Mouse (Mus musculus): Measurements from ENCODE around the gene Wwox. TPM values are rescaled to one million over a fixed set of nuclear protein-coding genes. Genes with fewer than 3 reads are reported as not detected.
A peak's percentile ranks its signal among the peaks of the same experiment; 100 is the strongest.

The Wwox gene
- polyA plus RNA-seq, 1 experiment, result 17.3 TPM

DNA sequence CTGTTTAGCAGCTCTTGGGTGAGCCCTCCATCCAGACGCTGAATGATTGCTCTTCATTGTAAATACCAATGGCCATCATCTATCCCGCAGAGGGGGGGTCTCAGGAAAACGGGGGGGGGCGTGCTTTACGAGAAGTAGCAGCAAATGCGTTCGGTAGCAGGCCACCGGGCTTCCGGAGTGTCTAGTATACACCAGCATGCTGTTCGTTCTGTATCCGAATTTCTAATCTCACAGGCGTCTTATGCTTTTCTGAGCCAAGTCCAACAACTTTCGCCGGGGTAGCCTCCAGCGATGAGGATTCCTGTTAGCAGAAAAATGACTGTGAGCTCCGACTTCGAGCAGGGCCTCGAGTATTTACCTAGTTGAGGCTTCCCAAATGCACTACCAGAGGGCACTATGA lies 719.8 kb downstream of the Wwox start:
- H3K27ac ChIP-seq (ENCODE audit: insufficient read depth, low read length), result peak overlapping the region; percentile 25; the same call in 1 of the 2 replicates

DNA sequence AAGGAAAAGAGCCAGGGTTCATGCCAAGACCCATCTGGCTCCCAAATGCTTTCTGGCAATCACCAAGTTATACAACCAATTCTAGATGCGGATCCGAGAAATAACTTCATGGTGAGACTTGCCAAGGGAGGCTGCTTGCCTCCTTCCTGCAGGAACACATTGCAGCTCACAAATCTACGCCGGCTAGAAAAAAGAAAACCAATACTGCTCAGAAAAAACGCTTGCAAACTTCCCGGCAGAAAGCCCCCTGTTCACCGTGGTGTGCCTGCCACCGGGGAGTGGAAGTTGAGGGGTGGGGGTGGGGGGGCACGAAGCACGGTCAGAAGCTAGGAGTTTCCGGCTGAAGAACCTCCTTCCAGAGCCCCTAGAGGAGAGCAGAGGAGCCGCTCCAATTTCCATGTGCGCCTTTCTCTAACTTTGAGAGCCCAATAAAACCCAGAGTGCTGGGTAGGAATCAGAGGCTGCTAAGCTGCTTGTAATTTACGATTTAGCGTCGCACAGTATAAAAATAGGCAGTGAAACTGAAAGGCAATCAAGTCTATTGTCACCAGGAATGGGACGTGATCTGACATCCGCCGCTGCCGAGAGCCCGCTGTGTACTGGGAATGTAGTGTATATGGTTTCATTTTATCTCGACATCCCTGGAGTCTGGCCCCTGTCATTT lies 720.4 kb downstream of the Wwox start:
- peaks cover 5% of the 10 kb centered on the region for H3K4me1 ChIP-seq (ENCODE audit: control insufficient read depth, insufficient read depth, low read length)
- H3K27ac ChIP-seq (ENCODE audit: insufficient read depth, low read length), result no peak overlapping the region
- H3K4me3 ChIP-seq (ENCODE audit: insufficient read depth, low read length), result peak overlapping the region; percentile 25
- TF ChIP-seq POLR2A (IDR thresholded peaks at IDR 0.05; ENCODE audit: extremely low read depth, insufficient read depth, low read length), result no peak
- TF ChIP-seq CTCF (IDR thresholded peaks at IDR 0.05; ENCODE audit: extremely low read depth, insufficient read depth, low read length), result peak; percentile 14; the same call in 1 of the 2 replicates

More for the DNA sequence above, 719.8 kb downstream of the Wwox start:
- TF ChIP-seq POLR2A (IDR thresholded peaks at IDR 0.05; ENCODE audit: extremely low read depth, insufficient read depth, low read length), result no peak
- TF ChIP-seq CTCF (IDR thresholded peaks at IDR 0.05; ENCODE audit: extremely low read depth, insufficient read depth, low read length), result no peak
- Histone ChIP-seq H3K4me3 (ENCODE audit: insufficient read depth, low read length) (peak overlapping the region; percentile 10), H3K4me1 (ENCODE audit: control insufficient read depth, insufficient read depth, low read length) (peaks cover 5% of the 10 kb centered on the region)

DNA sequence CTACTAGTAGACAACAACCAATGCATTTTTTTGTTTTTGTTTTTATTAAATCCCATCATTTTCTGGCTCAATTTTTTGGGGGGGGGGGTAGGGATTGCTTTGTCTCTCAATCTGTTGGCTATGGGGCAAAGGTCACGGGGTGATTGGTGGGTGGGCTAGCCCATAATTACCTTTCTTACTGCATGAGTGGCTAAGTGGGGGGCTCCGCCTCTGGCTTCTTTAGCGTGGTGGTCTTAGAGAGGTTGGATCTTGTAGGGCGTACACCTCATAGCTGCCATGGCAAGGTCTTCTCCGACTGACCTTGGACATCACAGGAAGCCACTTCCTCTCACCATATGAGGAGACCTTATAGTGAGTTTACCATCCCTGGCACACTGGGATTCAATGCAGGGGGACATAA lies 721.0 kb downstream of the Wwox start:
- no peak for TF ChIP-seq POLR2A (IDR thresholded peaks at IDR 0.05; ENCODE audit: extremely low read depth, insufficient read depth, low read length)
- no peak for TF ChIP-seq CTCF (IDR thresholded peaks at IDR 0.05; ENCODE audit: extremely low read depth, insufficient read depth, low read length)
- no peak overlapping the region for H3K27ac ChIP-seq (ENCODE audit: insufficient read depth, low read length)
- H3K4me1 ChIP-seq (ENCODE audit: control insufficient read depth, insufficient read depth, low read length), result peaks cover 5% of the 10 kb centered on the region
- peak overlapping the region; percentile 25 for H3K4me3 ChIP-seq (ENCODE audit: insufficient read depth, low read length)

DNA sequence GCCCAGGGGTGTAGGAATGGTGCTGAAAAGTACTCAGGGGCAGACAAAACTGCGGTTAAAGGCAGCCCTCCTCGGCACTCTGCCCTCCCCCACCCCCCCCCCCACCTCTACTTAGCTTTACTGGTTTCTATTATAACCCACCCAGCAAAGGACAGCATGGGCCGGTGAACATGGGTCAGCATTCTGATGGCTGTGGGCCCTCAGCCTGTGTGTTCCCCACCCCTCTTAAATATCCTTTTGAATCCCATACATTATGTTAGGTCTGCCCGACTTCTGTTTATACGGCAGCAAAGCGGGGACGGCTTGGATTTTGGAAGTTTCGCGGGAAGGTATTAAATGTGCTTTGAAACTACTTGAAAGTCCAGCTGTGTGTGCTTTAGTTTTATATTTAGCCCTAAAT lies 722.1 kb downstream of the Wwox start:
- Histone ChIP-seq H3K27ac (ENCODE audit: insufficient read depth, low read length) (no peak overlapping the region), H3K4me3 (ENCODE audit: insufficient read depth, low read length) (no peak overlapping the region), H3K4me1 (ENCODE audit: control insufficient read depth, insufficient read depth, low read length) (peaks cover 5% of the 10 kb centered on the region)
- TF ChIP-seq CTCF (IDR thresholded peaks at IDR 0.05; ENCODE audit: extremely low read depth, insufficient read depth, low read length) (no peak), POLR2A (IDR thresholded peaks at IDR 0.05; ENCODE audit: extremely low read depth, insufficient read depth, low read length) (no peak)

DNA sequence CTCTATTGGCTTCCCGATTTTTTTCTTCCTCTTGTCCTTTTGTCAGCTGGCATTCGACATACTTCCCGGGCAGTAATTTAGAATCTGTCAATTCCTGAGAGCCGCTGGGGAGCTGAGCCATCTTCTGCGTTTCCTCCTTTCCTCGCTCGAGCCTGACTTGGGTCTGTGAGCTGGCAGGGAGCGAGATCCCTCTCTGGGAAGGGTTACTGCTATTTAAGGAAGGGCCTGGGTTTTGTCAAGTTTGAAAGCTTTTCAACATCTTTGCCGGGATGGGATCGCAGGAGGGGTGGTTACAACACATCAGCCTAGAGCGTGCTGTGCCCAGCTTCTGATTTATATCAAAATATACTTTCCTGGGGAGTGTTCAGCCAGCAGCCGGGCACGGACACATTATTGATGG lies 725.4 kb downstream of the Wwox start:
- H3K4me3 ChIP-seq (ENCODE audit: insufficient read depth, low read length), result no peak overlapping the region
- TF ChIP-seq POLR2A (IDR thresholded peaks at IDR 0.05; ENCODE audit: extremely low read depth, insufficient read depth, low read length) (no peak), CTCF (IDR thresholded peaks at IDR 0.05; ENCODE audit: extremely low read depth, insufficient read depth, low read length) (no peak)
- no peak overlapping the region for H3K27ac ChIP-seq (ENCODE audit: insufficient read depth, low read length)
- no peaks in the 10 kb centered on the region for H3K4me1 ChIP-seq (ENCODE audit: control insufficient read depth, insufficient read depth, low read length)

DNA sequence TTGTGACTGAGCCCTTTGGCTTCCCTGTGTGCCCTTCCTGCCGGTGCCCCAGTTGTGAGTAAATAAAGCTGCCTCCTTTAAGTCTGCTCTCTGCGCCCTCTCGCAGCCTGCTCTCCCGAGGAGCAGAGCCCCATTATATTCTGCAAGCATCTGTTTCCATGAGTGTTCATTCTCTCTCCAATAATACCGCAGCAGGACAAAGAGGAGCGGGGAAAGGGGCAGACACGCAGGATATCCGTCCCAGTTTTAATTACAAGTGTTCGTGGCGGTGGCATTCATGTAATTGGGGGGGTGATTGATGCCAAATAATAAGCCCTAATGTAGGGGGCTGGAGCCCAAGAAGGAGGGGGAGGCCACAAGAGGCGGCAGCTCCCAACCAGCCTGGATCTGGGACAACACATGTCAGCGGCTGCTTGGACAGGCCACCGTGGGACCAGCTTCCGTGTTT lies 734.2 kb downstream of the Wwox start:
- TF ChIP-seq POLR2A (IDR thresholded peaks at IDR 0.05; ENCODE audit: extremely low read depth, insufficient read depth, low read length), result no peak
- TF ChIP-seq CTCF (IDR thresholded peaks at IDR 0.05; ENCODE audit: extremely low read depth, insufficient read depth, low read length), result no peak
- H3K4me3 ChIP-seq (ENCODE audit: insufficient read depth, low read length), result no peak overlapping the region
- no peak overlapping the region for H3K27ac ChIP-seq (ENCODE audit: insufficient read depth, low read length)
- H3K4me1 ChIP-seq (ENCODE audit: control insufficient read depth, insufficient read depth, low read length), result no peaks in the 10 kb centered on the region

DNA sequence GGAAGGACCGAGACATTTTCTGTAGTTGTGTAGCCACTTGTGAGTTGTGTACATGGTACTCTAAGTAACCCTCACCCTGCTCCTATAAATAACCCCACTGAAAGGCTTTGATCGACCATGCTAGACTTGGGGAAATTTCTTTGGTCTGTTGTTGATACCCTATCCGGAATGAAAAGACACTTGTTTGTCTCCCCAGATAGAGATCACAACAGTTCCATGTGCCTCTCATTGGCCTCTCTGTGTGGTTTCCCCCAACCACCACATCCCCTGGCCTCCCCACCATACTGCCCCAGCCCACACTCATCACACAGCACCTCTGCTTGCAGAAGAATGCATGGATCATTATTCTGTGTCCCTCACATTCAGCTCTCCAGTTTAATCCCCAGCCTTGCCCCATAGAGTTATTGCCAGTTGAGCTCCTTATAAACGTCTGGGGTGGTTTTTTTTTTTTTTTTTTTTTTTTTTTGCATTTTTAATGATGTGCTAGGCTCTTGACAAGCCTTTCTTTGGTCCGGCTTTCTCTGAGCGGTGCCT lies 746.0 kb downstream of the Wwox start:
- no peaks in the 10 kb centered on the region for H3K4me1 ChIP-seq (ENCODE audit: control insufficient read depth, insufficient read depth, low read length)
- TF ChIP-seq CTCF (IDR thresholded peaks at IDR 0.05; ENCODE audit: extremely low read depth, insufficient read depth, low read length) (no peak), POLR2A (IDR thresholded peaks at IDR 0.05; ENCODE audit: extremely low read depth, insufficient read depth, low read length) (no peak)
- H3K27ac ChIP-seq (ENCODE audit: insufficient read depth, low read length), result no peak overlapping the region
- H3K4me3 ChIP-seq (ENCODE audit: insufficient read depth, low read length), result no peak overlapping the region

DNA sequence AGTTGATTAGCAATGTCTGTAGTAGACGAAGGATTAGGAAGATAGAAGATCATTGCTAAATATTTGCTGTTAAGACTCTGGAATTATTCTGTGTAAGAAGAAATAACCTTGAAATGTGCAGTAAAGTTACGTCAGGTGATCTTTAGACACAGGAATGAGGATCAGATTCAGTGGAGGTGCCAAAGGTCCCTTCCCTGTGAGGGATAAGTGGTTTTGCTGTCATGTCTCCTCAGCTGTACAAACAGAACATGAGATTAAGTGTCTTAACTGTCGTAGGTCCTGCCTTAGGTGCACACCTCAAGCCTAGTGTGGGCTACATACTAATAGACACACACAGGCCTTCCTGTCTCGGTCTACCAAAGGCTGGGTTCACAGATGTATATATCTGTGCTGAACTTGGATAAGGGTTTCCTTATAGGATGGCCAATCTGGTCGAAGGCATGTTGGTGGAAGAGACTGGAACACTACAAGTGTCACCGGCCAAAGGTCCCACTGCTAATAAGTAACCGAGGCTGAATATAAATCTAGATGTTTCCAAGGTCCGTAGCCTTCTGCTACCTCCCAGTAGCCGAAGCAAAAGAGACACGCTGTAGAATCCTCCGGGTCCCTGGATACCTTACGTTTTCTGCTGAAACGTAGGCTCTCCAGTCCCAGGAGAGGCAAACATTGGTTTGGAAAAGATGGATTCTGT lies 746.8 kb downstream of the Wwox start:
- H3K4me3 ChIP-seq (ENCODE audit: insufficient read depth, low read length), result no peak overlapping the region
- no peaks in the 10 kb centered on the region for H3K4me1 ChIP-seq (ENCODE audit: control insufficient read depth, insufficient read depth, low read length)
- no peak for TF ChIP-seq POLR2A (IDR thresholded peaks at IDR 0.05; ENCODE audit: extremely low read depth, insufficient read depth, low read length)
- no peak for TF ChIP-seq CTCF (IDR thresholded peaks at IDR 0.05; ENCODE audit: extremely low read depth, insufficient read depth, low read length)
- no peak overlapping the region for H3K27ac ChIP-seq (ENCODE audit: insufficient read depth, low read length)

DNA sequence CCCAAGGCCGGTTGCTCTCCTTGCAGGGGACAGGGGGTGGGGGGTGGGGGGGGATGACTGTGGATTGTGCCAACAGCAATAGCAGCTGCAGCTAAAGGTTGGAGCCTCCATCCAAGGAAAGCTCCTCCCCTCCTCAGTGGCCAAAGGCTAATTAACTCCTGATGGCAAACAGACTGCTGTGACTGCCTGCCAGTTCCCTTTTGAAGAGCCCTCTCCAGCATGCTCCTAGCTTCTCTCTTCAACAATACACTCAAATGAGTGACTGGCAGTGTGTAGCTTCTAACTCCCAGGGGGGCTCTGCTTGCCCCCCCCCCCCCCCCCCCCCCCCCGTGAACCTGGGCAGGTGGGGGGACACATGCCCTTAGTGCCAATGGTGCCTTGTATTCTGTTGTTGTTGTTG lies 747.4 kb downstream of the Wwox start:
- Histone ChIP-seq H3K4me3 (ENCODE audit: insufficient read depth, low read length) (no peak overlapping the region), H3K27ac (ENCODE audit: insufficient read depth, low read length) (no peak overlapping the region), H3K4me1 (ENCODE audit: control insufficient read depth, insufficient read depth, low read length) (no peaks in the 10 kb centered on the region)
- no peak for TF ChIP-seq POLR2A (IDR thresholded peaks at IDR 0.05; ENCODE audit: extremely low read depth, insufficient read depth, low read length)
- TF ChIP-seq CTCF (IDR thresholded peaks at IDR 0.05; ENCODE audit: extremely low read depth, insufficient read depth, low read length), result no peak

DNA sequence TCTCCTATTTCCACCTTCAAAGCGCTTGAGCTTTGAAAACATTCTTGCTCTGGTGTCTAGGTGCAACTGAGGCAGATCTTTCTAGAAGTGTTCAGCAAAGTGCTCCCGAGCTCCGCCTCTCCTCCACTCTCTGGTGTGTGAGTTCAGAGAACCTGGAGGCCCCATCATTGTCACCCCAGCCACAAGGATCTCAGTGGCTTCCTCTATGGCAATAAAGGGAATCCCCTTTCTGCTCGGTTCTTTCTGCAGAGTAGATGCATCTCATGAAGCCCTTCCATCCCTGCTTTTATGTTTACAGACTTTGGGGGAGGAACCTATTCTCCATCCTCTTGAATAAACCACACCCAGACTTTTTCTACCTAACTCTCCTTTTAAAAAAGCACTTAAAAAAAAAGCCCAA lies 749.0 kb downstream of the Wwox start:
- TF ChIP-seq POLR2A (IDR thresholded peaks at IDR 0.05; ENCODE audit: extremely low read depth, insufficient read depth, low read length) (no peak), CTCF (IDR thresholded peaks at IDR 0.05; ENCODE audit: extremely low read depth, insufficient read depth, low read length) (no peak)
- no peak overlapping the region for H3K27ac ChIP-seq (ENCODE audit: insufficient read depth, low read length)
- no peaks in the 10 kb centered on the region for H3K4me1 ChIP-seq (ENCODE audit: control insufficient read depth, insufficient read depth, low read length)
- H3K4me3 ChIP-seq (ENCODE audit: insufficient read depth, low read length), result no peak overlapping the region
